Mouse (Mus musculus) heart, embryonic 11.5 days (tissue): ENCODE data around the gene Ak5. TPM values are rescaled to one million over a fixed set of nuclear protein-coding genes. Genes with fewer than 3 reads are reported as not detected.

Experiments
- ATAC-seq: fragments of 200-750 bp; cut with Nextera tagmentation; replicated peaks from 2 replicates; pipeline ENCODE4 v1.8.0; 2017; ENCODE audit warnings: moderate library complexity; ENCODE audit not compliant: insufficient number of reproducible peaks, low FRiP score, low TSS enrichment
- H3K27ac ChIP-seq: fragments of 300-500 bp; sonication (generic); 2 replicates; pipeline ENCODE4 v1.5.1; 2014; ENCODE audit warnings: mild to moderate bottlenecking, low read depth, low read length
- H3K27me3 ChIP-seq: fragments of 300-500 bp; sonication (generic); 2 replicates; pipeline ENCODE4 v1.6.1; 2014; ENCODE audit warnings: mild to moderate bottlenecking, low read length, mixed read lengths; ENCODE audit not compliant: control insufficient read depth, insufficient read depth
- H3K36me3 ChIP-seq: fragments of 300-500 bp; sonication (generic); 2 replicates; pipeline ENCODE4 v1.6.1; 2014; ENCODE audit warnings: mild to moderate bottlenecking, low read length, moderate library complexity, mixed read lengths; ENCODE audit not compliant: control insufficient read depth, insufficient read depth
- H3K4me1 ChIP-seq: fragments of 300-500 bp; sonication (generic); 2 replicates; pipeline ENCODE4 v1.6.1; 2014; ENCODE audit warnings: low read length; ENCODE audit not compliant: control insufficient read depth, insufficient read depth
- H3K4me2 ChIP-seq: fragments of 300-500 bp; sonication (generic); 2 replicates; pipeline ENCODE4 v1.6.1; 2014; ENCODE audit warnings: mild to moderate bottlenecking, moderate library complexity
- H3K4me3 ChIP-seq: fragments of 300-500 bp; sonication (generic); 2 replicates; pipeline ENCODE4 v1.5.1; 2014; ENCODE audit warnings: low read depth, low read length
- H3K9ac ChIP-seq: fragments of 300-500 bp; sonication (generic); 2 replicates; pipeline ENCODE4 v1.6.1; 2014; ENCODE audit warnings: mild to moderate bottlenecking, low read depth, low read length, moderate library complexity
- H3K9me3 ChIP-seq: fragments of 300-500 bp; sonication (generic); replicated peaks from 2 replicates; pipeline ENCODE4 v1.6.1; 2016; ENCODE audit warnings: low read length; ENCODE audit not compliant: control insufficient read depth
- WGBS: fragments of 180-500 bp; shearing (Covaris S2); extraction: QIAGEN DNeasy Blood & Tissue Kit; methylation state at CpG from one replicate; pipeline ENCODE4 v1.1.7; 2014; ENCODE audit not compliant: insufficient replicate concordance; 5-methylcytosine and 5-hydroxymethylcytosine counted together
- polyA plus RNA-seq: library from polyadenylated mRNA; unstranded; fragments of >200 nt; fragmentation: Nextera tagmentation; extraction: Ambion mirVana; gene quantifications from 2 replicates; pipeline ENCODE4 v1.2.1, GENCODE M21; 2014

The Ak5 gene
- polyA plus RNA-seq, 1 experiment from 2014 or later = 1.9 TPM

DNA sequence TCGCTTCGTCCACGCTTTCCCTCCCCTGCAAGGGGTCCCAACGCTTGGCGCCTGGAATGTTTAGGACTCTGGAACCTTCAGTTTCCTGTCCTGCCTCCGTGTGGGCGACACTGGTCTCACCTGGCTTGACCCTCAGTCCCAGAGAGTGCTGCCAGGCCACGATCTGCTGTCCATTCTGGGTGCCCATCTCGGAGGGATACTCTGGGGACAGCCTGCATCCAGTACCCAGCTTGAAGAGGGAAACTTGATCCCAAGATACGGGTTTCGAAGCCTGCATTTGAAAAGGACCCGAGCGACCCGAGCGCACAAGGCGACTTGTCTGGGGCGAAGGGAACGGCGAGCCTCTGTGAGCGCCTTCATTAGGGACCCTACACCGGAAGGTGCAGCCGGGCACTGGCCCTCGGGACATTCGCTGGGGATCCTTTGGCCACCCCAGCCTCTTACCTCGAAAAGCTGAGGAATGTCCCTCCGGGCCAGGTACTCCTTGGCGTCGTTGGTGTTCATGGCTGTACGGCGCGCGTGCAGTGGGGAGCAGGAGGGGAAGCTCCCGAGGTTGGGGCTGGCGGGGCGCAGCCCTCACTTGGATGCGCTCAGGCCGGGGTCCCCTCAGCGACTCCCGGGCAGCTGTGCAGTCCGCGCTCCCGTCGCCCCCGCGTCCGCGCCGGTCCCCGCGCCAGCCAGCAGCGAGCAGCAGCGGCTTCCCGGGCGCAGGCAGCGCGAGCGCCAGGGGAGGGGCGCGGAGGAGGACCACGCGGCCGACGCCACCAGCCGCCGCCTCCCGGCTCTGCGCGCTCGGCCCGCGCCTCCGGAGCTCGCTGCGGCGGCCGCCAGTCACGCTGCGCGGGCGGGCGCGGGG, 576 bp downstream of the Ak5 start:
- H3K9ac ChIP-seq = peak overlapping the region; percentile 46; the same call in 1 of the 2 replicates
- H3K36me3 ChIP-seq = no peaks in the 10 kb centered on the region
- H3K4me2 ChIP-seq = peak overlapping the region; percentile 97
- H3K9me3 ChIP-seq = no peaks in the 10 kb centered on the region
- ATAC-seq = peak; percentile 52; the same call in 1 of the 2 replicates
- peaks cover 8% of the 10 kb centered on the region for H3K4me1 ChIP-seq
- H3K27ac ChIP-seq = no peak overlapping the region
- peaks cover 27% of the 10 kb centered on the region for H3K27me3 ChIP-seq
- H3K4me3 ChIP-seq = peak overlapping the region; percentile 55
- 1% methylated on average over 53 of the region's 82 CpGs for WGBS

DNA sequence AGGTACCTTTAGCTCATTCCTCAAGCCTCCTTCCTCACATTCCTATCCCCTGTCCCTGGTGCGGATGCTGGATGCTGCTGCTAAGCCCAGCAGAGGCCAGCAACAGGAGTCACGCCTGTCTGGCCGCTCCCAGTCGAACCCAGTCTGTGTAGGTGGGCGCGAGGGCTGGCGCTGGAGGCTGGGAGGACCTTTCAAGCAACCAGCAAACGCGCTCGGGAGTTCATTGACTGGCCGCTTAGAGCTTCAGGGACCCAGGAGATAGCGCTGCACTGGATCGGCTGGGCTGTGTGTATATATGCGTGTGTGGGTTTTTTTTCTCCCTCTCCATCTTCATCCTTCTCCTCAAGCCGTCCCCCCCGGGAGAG, 1.2 kb downstream of the Ak5 start:
- peak; percentile 39; the same call in 1 of the 2 replicates for ATAC-seq
- Histone ChIP-seq H3K4me1 (peaks cover 8% of the 10 kb centered on the region), H3K9me3 (no peaks in the 10 kb centered on the region), H3K36me3 (no peaks in the 10 kb centered on the region), H3K27ac (no peak overlapping the region), H3K27me3 (peaks cover 27% of the 10 kb centered on the region), H3K9ac (no peak overlapping the region), H3K4me2 (peak overlapping the region; percentile 97), H3K4me3 (peak overlapping the region; percentile 55)
- under 1% methylated on average over 16 of the region's 16 CpGs for WGBS

DNA sequence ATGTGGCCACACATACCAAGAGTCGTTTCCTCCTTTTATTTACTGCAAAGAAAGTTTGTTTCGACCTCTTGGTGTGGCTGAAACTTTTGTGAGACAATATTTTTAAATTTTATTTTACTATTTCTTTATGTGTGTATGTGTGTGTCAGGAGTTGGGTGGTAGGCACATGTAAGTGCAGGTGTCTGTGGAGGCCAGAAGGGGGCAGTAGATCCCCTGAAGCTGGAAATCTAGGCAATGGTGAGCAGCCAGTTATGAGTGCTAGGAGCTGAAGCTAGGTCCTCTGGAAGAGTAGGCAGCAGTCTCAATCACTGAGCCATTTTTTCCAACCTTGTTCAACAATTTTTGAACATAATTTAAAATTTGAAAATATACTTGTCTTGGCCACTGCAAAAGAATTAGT, 9.6 kb downstream of the Ak5 start:
- Histone ChIP-seq H3K27me3 (no peaks in the 10 kb centered on the region), H3K9ac (no peak overlapping the region), H3K4me1 (no peaks in the 10 kb centered on the region), H3K4me2 (no peak overlapping the region), H3K27ac (no peak overlapping the region), H3K4me3 (no peak overlapping the region), H3K9me3 (no peaks in the 10 kb centered on the region), H3K36me3 (no peaks in the 10 kb centered on the region)
- 73% methylated on average over 2 of the region's 2 CpGs for WGBS
- no peak for ATAC-seq

DNA sequence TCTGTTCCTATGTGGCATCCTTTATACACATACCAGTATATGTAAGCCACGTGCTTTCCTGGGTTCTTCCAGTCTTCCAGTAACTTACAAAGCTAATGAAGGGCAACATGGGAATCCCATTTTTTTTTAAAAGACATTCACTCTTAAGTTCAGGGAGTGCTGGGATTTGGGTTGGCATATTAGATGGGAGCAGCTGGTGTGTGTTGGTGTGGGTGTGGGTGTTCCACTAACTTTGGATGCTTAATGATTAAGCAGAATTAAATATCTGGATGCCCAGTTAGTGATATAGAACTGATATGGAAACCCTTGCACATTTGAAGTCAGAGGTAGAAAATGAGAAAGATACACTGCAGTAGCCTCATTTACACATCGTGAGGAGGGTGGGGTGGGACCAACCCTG, 16.2 kb downstream of the Ak5 start:
- 68% methylated on average over 2 of the region's 2 CpGs for WGBS
- no peak overlapping the region for H3K9ac ChIP-seq
- H3K4me1 ChIP-seq = no peaks in the 10 kb centered on the region
- ATAC-seq = no peak
- H3K27ac ChIP-seq = no peak overlapping the region
- H3K4me3 ChIP-seq = no peak overlapping the region
- H3K9me3 ChIP-seq = no peaks in the 10 kb centered on the region
- H3K36me3 ChIP-seq = no peaks in the 10 kb centered on the region
- no peak overlapping the region for H3K4me2 ChIP-seq
- H3K27me3 ChIP-seq = no peaks in the 10 kb centered on the region

DNA sequence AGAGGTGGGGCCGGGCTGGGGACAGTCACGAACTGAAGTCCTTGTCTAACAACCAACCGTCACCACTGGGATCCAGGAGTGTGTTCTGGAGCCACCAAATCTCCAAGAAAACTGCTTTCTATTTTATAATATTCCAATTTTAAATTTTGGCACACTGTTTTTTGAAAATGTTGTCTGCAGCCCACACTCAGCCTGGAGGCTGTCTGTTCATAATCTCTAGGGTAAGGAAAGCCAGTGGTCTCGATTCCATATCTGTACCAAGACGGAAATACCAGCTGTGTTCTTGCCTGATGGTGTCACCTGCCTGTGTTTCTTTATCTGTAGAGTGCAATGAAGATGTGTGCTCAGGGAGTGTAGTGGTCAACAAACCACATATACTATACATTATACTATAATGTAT, 23.6 kb downstream of the Ak5 start:
- no peak overlapping the region for H3K9ac ChIP-seq
- 0 out of 2 replicates have a peak, but pooled peaks cover 2% of the 10 kb centered on the region for H3K9me3 ChIP-seq
- ATAC-seq = no peak
- H3K27ac ChIP-seq = no peak overlapping the region
- H3K4me2 ChIP-seq = no peak overlapping the region
- H3K27me3 ChIP-seq = no peaks in the 10 kb centered on the region
- H3K36me3 ChIP-seq = no peaks in the 10 kb centered on the region
- no peak overlapping the region for H3K4me3 ChIP-seq
- WGBS = 76% methylated on average over 5 of the region's 5 CpGs
- H3K4me1 ChIP-seq = no peaks in the 10 kb centered on the region

DNA sequence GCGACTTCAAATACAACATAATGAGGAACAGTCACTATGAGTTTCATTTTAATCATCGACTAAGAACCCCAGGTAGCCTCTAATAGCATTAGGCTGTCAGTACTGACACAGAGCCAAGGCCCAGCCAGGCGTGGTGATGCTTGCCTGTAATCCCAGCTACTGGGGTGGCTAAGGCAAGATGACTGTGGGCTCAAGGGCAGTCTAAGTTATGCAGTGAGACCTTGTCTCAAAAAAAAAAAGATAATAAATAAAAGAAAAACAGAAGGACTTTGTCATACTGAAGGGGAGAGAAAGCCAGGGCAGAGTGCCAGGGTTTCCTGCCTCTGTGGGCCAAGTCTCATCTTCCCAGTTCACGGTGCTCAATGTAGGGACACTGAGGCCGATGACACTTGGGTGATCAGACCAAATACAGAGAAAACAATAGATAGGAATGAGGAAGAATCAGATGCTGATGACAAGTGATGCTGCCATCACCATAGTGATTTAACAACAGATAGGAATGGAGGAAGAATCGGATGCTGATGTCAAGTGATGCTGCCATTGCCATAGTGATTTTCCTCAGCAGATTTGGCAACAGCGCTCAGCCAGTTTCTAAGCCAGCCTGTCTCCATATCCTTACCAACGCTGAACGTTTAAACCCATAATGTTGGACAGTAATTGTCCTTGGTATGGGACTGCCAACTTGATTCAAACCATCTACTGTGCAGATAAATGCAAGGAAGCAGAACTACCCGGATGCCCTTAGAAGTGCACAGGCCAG, 42.9 kb downstream of the Ak5 start:
- no peaks in the 10 kb centered on the region for H3K9me3 ChIP-seq
- H3K4me2 ChIP-seq = no peak overlapping the region
- H3K9ac ChIP-seq = no peak overlapping the region
- no peaks in the 10 kb centered on the region for H3K36me3 ChIP-seq
- 81% methylated on average over 10 of the region's 10 CpGs for whole genome bisulfite sequencing
- no peaks in the 10 kb centered on the region for H3K27me3 ChIP-seq
- no peak overlapping the region for H3K27ac ChIP-seq
- H3K4me1 ChIP-seq = no peaks in the 10 kb centered on the region
- H3K4me3 ChIP-seq = no peak overlapping the region
- no peak for ATAC-seq

DNA sequence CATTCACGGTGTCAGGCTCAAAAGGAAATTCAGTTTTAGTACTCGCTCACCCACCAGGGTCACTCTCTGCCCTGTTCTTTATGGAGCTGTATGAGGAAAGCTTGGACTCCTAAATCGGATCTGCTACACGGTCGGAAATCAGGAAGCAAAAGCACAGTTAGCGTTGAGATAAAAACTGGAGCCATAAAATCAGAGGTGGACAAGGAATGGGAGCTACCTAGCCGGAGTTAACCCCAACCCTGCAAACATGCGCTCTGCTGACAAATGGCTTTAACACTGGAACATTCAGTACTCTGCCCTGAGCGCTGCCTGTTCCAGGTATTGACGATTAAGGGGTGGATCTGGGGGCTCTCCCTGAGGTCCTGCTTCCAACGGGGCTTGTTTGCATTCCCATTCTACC, 47.6 kb downstream of the Ak5 start:
- no peak for ATAC-seq
- Histone ChIP-seq H3K4me1 (no peaks in the 10 kb centered on the region), H3K27me3 (no peaks in the 10 kb centered on the region), H3K27ac (no peak overlapping the region), H3K9ac (no peak overlapping the region), H3K9me3 (no peaks in the 10 kb centered on the region), H3K36me3 (no peaks in the 10 kb centered on the region), H3K4me3 (no peak overlapping the region), H3K4me2 (no peak overlapping the region)
- 66% methylated on average over 11 of the region's 11 CpGs for WGBS

DNA sequence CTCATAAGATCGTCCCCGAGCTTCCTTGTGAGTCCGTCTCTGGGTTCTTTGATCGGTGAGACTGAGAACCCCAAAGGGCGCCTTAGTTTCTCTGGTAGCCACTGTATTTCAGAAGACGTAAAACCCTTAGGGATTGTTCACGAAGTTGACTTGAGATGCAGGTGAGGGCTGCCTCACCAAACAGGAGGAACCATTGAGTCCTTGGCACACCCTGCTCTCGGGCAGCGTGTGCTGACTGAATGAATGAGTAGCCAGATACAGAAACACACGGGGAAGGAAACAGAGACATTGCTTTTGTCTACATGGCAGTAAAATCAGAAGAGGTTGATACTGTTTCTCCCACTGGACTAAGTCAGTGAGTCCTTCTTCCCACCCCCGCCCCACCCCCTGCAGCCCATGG, 48.1 kb downstream of the Ak5 start:
- H3K4me3 ChIP-seq = no peak overlapping the region
- no peak for ATAC-seq
- 84% methylated on average over 11 of the region's 11 CpGs for WGBS

More for the DNA sequence above, 48.1 kb downstream of the Ak5 start:
- Histone ChIP-seq H3K4me2 (no peak overlapping the region), H3K36me3 (no peaks in the 10 kb centered on the region), H3K27me3 (no peaks in the 10 kb centered on the region), H3K4me1 (no peaks in the 10 kb centered on the region), H3K9me3 (no peaks in the 10 kb centered on the region), H3K9ac (no peak overlapping the region), H3K27ac (no peak overlapping the region)
